Comparison of ENCODE assay signal across 9 mouse cellular contexts in genomic region chr16:11012571-11013463, GRCm38 (mm10). TPM values are rescaled to one million over a fixed set of nuclear protein-coding genes. Genes with fewer than 3 reads are reported as not detected.
DNase-seq lines count a peak whose midpoint lies in the region; ATAC-seq lines count a peak whose summit lies in the region.
"Had no signal": no experiment of that assay in that cellular context is flagged by ENCODE, and none has a peak within 500 bp of the region (broad histone marks: within the 10 kb centered on the region; RNA-seq: fewer than 3 reads in every experiment).

No protein-coding gene starts in this region.

- no peak overlapping the region for H3K4me2 ChIP-seq in neural tube, embryonic 11.5 days (ENCODE audit: low read depth)
- no peak overlapping the region for H3K4me2 ChIP-seq in midbrain, embryonic 16.5 days (ENCODE audit: low read length)
- H3K4me2 ChIP-seq in stomach, embryonic 14.5 days (replicated peaks; ENCODE audit: low read depth, low read length), result no peak overlapping the region

- no peak overlapping the region for H3K4me3 ChIP-seq in neural tube, embryonic 11.5 days (ENCODE audit: low read depth, low read length)
- no peak overlapping the region for H3K4me3 ChIP-seq in embryonic facial prominence, embryonic 10.5 days
- no peak overlapping the region for H3K4me3 ChIP-seq in midbrain, embryonic 16.5 days (ENCODE audit: low read depth, low read length)
- no peak overlapping the region for H3K4me3 ChIP-seq in stomach, embryonic 14.5 days (ENCODE audit: low read depth, low read length)

- intact Hi-C loops in gastrocnemius, postnatal 36 days (cut with DNase I), result no loop called here
- intact Hi-C loops in left cerebral cortex, postnatal 25 days (cut with DNase I), result no loop called here

- H3K9ac ChIP-seq in neural tube, embryonic 11.5 days (ENCODE audit: low read length), result no peak overlapping the region
- H3K9ac ChIP-seq in midbrain, embryonic 16.5 days (ENCODE audit: low read depth, low read length), result no peak overlapping the region
- no peak overlapping the region for H3K9ac ChIP-seq in stomach, embryonic 14.5 days (replicated peaks; ENCODE audit: low read depth, low read length)

- H3K27me3 ChIP-seq in neural tube, embryonic 11.5 days (ENCODE audit: control insufficient read depth, insufficient read depth, low read length), result no peaks in the 10 kb centered on the region
- no peaks in the 10 kb centered on the region for H3K27me3 ChIP-seq in embryonic facial prominence, embryonic 10.5 days (replicated peaks; ENCODE audit: low read depth, poor library complexity, severe bottlenecking)
- no peaks in the 10 kb centered on the region for H3K27me3 ChIP-seq in midbrain, embryonic 16.5 days (ENCODE audit: control insufficient read depth, insufficient read depth, low read depth, low read length)
- H3K27me3 ChIP-seq in stomach, embryonic 14.5 days (ENCODE audit: control insufficient read depth, insufficient read depth, low read length), result no peaks in the 10 kb centered on the region
- H3K27me3 ChIP-seq: Patski had no signal

- WGBS in neural tube, embryonic 11.5 days, result 73% methylated on average over 11 of the region's 11 CpGs
- WGBS in embryonic facial prominence, embryonic 10.5 days, result 61% methylated on average over 11 of the region's 11 CpGs
- 64% methylated on average over 11 of the region's 11 CpGs for WGBS in midbrain, embryonic 16.5 days
- 66% methylated on average over 11 of the region's 11 CpGs for WGBS in stomach, embryonic 14.5 days

- H3K36me3 ChIP-seq in neural tube, embryonic 11.5 days (ENCODE audit: control insufficient read depth, insufficient read depth, low read length), result no peaks in the 10 kb centered on the region
- no peaks in the 10 kb centered on the region for H3K36me3 ChIP-seq in embryonic facial prominence, embryonic 10.5 days (replicated peaks)
- H3K36me3 ChIP-seq in midbrain, embryonic 16.5 days (ENCODE audit: control insufficient read depth, insufficient read depth, low read length), result no peaks in the 10 kb centered on the region
- no peaks in the 10 kb centered on the region for H3K36me3 ChIP-seq in stomach, embryonic 14.5 days (ENCODE audit: control insufficient read depth, insufficient read depth, low read length)

- peak; percentile 50 for DNase-seq in neural tube, embryonic 11.5 days (ENCODE audit: low spot score)
- DNase-seq in neural tube, embryonic 10.5 days (ENCODE audit: extremely low spot score, low spot score), result no peak
- DNase-seq in embryonic facial prominence, embryonic 10.5 days (ENCODE audit: low spot score), result peak; percentile 49
- peak; percentile 46 to 47 for DNase-seq in gastrocnemius, postnatal 36 days
- peak; percentile 85 for DNase-seq in induced T-regulatory cell, adult 2 months (ENCODE audit: low read depth)
- DNase-seq in left cerebral cortex, postnatal 25 days (ENCODE audit: low spot score in 2 of 2), result peak; percentile 54 to 75

- H3K4me1 ChIP-seq in neural tube, embryonic 11.5 days (ENCODE audit: control insufficient read depth, insufficient read depth, low read length), result peaks cover 6% of the 10 kb centered on the region
- H3K4me1 ChIP-seq in embryonic facial prominence, embryonic 10.5 days, result peaks cover 46% of the 10 kb centered on the region
- no peaks in the 10 kb centered on the region for H3K4me1 ChIP-seq in midbrain, embryonic 16.5 days (ENCODE audit: control insufficient read depth, insufficient read depth, low read length)
- peaks cover 14% of the 10 kb centered on the region for H3K4me1 ChIP-seq in stomach, embryonic 14.5 days (ENCODE audit: control insufficient read depth, insufficient read depth, low read length)

- ATAC-seq in neural tube, embryonic 11.5 days (ENCODE audit: insufficient read depth, low FRiP score, low TSS enrichment), result no peak
- peak; percentile 80 for ATAC-seq in midbrain, embryonic 16.5 days
- ATAC-seq in stomach, embryonic 14.5 days (ENCODE audit: insufficient number of reproducible peaks, insufficient read depth, low FRiP score, low read depth), result no peak
- ATAC-seq: Patski had no signal

- H3K9me3 ChIP-seq in neural tube, embryonic 11.5 days (ENCODE audit: control insufficient read depth, low read length), result no peaks in the 10 kb centered on the region
- no peaks in the 10 kb centered on the region for H3K9me3 ChIP-seq in embryonic facial prominence, embryonic 10.5 days
- H3K9me3 ChIP-seq in midbrain, embryonic 16.5 days (replicated peaks; ENCODE audit: control insufficient read depth, low read length, poor library complexity, severe bottlenecking), result no peaks in the 10 kb centered on the region
- H3K9me3 ChIP-seq in stomach, embryonic 14.5 days (ENCODE audit: control insufficient read depth, low read depth, low read length), result no peaks in the 10 kb centered on the region

- no peak overlapping the region for H3K27ac ChIP-seq in neural tube, embryonic 11.5 days (ENCODE audit: low read depth, low read length)
- peak overlapping the region; percentile 62 for H3K27ac ChIP-seq in embryonic facial prominence, embryonic 10.5 days (replicated peaks)
- no peak overlapping the region for H3K27ac ChIP-seq in midbrain, embryonic 16.5 days (ENCODE audit: low read length)
- peak overlapping the region; percentile 53; the same call in 1 of the 2 replicates for H3K27ac ChIP-seq in stomach, embryonic 14.5 days (ENCODE audit: low read length)

RNA-seq across cellular contexts. Expression of gene Snn, which starts 47.9 kb away (rescaled TPM):
- 98.1 and 108 TPM in 2 replicates for polyA plus RNA-seq in neural tube, embryonic 11.5 days (2014; fragmentation: Nextera tagmentation; extraction: Ambion mirVana)
- polyA plus RNA-seq in embryonic facial prominence, embryonic 10.5 days (2016; fragmentation: Nextera tagmentation; extraction: Ambion mirVana), result 56.5 and 59.5 TPM in 2 replicates
- total RNA-seq in gastrocnemius, postnatal 36 days (2021), result 1 to 10 TPM; 3.1 to 3.7 TPM
- total RNA-seq in left cerebral cortex, postnatal 25 days (2021), result 100 to 1,000 TPM; 165 to 179 TPM
- polyA plus RNA-seq in midbrain, embryonic 16.5 days (2015; fragmentation: Nextera tagmentation; extraction: Ambion mirVana), result 129 and 134 TPM in 2 replicates
- polyA plus RNA-seq in stomach, embryonic 14.5 days (2014; fragmentation: Nextera tagmentation; extraction: Ambion mirVana), result 45.7 and 49.9 TPM in 2 replicates

RNA-seq across cellular contexts. Expression of gene Litaf, which starts 53.1 kb away (rescaled TPM):
- 59.3 and 61.0 TPM in 2 replicates for polyA plus RNA-seq in neural tube, embryonic 11.5 days (2014; fragmentation: Nextera tagmentation; extraction: Ambion mirVana)
- polyA plus RNA-seq in embryonic facial prominence, embryonic 10.5 days (2016; fragmentation: Nextera tagmentation; extraction: Ambion mirVana), result 97.3 and 115 TPM in 2 replicates
- 1 to 10 TPM; 7.4 to 8.8 TPM for total RNA-seq in gastrocnemius, postnatal 36 days (2021)
- total RNA-seq in left cerebral cortex, postnatal 25 days (2021), result 10 to 100 TPM in 1 of 2 experiments, 1 to 10 TPM in 1; 8.7 to 13.0 TPM
- polyA plus RNA-seq in midbrain, embryonic 16.5 days (2015; fragmentation: Nextera tagmentation; extraction: Ambion mirVana), result 22.7 and 25.4 TPM in 2 replicates
- 105 and 107 TPM in 2 replicates for polyA plus RNA-seq in stomach, embryonic 14.5 days (2014; fragmentation: Nextera tagmentation; extraction: Ambion mirVana)

Comparison
In these comparisons a context has a peak if more than half of its experiments do, and no peak if none do; other contexts are left out.
1. H3K27ac ChIP-seq: peak in embryonic facial prominence, embryonic 10.5 days (single experiment) and stomach, embryonic 14.5 days (single experiment); none in neural tube, embryonic 11.5 days (single experiment) and midbrain, embryonic 16.5 days (single experiment).